Mouse (Mus musculus) limb, embryonic 12.5 days (tissue): ENCODE data around the gene Lrrc20. TPM values are rescaled to one million over a fixed set of nuclear protein-coding genes. Genes with fewer than 3 reads are reported as not detected.
A peak's percentile ranks its signal among the peaks of the same experiment; 100 is the strongest.
"Not testable (repeated sequence)": the region's sequence is repeated elsewhere in the genome, so short reads cannot be mapped to it uniquely, and the experiment has no call there.

ENCODE experiments used
- ATAC-seq: fragments of 200-750 bp; cut with Nextera tagmentation; 2 replicates; pipeline ENCODE4 v1.8.0; 2017; ENCODE audit warnings: low read depth, moderate TSS enrichment; ENCODE audit not compliant: insufficient number of reproducible peaks, insufficient read depth, low FRiP score, low TSS enrichment
- H3K27ac ChIP-seq: fragments of 300-500 bp; sonication (generic); 2 replicates; pipeline ENCODE4 v1.5.1; 2016; ENCODE audit warnings: mild to moderate bottlenecking, moderate library complexity
- H3K27me3 ChIP-seq: fragments of 300-500 bp; sonication (generic); 2 replicates; pipeline ENCODE4 v1.6.1; 2016; ENCODE audit warnings: mild to moderate bottlenecking, moderate library complexity
- H3K36me3 ChIP-seq: fragments of 300-500 bp; sonication (generic); 2 replicates; pipeline ENCODE4 v1.6.1; 2016; ENCODE audit warnings: mild to moderate bottlenecking, moderate library complexity
- H3K4me1 ChIP-seq: fragments of 300-500 bp; sonication (generic); replicated peaks from 2 replicates; pipeline ENCODE4 v1.6.1; 2016
- H3K4me2 ChIP-seq: fragments of 300-500 bp; sonication (generic); 2 replicates; pipeline ENCODE4 v1.6.1; 2016; ENCODE audit warnings: mild to moderate bottlenecking, moderate library complexity
- H3K4me3 ChIP-seq: fragments of 300-500 bp; sonication (generic); replicated peaks from 2 replicates; pipeline ENCODE4 v1.5.1; 2016; ENCODE audit warnings: mild to moderate bottlenecking
- H3K9ac ChIP-seq: fragments of 300-500 bp; sonication (generic); replicated peaks from 2 replicates; pipeline ENCODE4 v1.6.1; 2016; ENCODE audit warnings: mild to moderate bottlenecking, moderate library complexity
- H3K9me3 ChIP-seq: fragments of 300-500 bp; sonication (generic); 2 replicates; pipeline ENCODE4 v1.6.1; 2016; ENCODE audit warnings: mild to moderate bottlenecking, moderate library complexity
- WGBS: fragments of 180-500 bp; shearing (Covaris S2); methylation state at CpG from one replicate; pipeline ENCODE4 v1.1.7; 2016; 5-methylcytosine and 5-hydroxymethylcytosine counted together
- polyA plus RNA-seq: library from polyadenylated mRNA; unstranded; fragments of >200 nt; fragmentation: Nextera tagmentation; extraction: Ambion mirVana; gene quantifications from 2 replicates; pipeline ENCODE4 v1.2.1, GENCODE M21; 2016

Gene Lrrc20
- polyA plus RNA-seq, 1 experiment from 2014 or later: 11.6 TPM

DNA sequence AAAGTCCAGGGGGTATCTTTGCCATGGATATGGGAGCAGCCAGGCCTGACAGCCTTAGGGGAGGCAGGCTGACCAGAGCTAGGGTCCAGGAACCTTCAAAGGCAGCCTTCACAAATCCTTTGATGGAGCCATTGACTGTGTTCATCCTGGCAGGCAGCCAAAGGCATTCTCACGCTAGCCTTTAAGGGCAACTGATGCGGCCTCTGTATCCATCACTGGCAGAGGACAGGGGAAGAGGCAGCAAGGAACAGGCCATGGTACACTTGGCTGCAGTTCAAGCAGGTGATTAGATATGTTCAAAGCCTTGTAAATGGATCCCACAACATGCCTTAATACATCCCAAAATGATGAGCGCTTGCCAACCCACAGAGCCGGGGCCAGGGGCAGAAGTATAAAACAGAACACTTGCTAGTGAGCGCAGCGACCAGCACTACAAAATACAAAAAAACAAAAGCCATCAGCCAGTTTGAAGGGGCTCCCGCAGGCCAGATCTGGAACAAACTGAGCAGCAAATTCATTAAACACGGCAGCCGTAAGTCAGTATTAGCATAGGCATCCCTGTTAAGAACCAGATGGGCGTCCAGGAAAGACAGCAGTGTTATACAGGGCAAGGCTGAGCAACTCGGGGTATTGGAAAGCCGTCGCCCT, 100.6 kb downstream of the Lrrc20 start:
- Histone ChIP-seq H3K9ac (no peak overlapping the region), H3K4me3 (no peak overlapping the region), H3K27me3 (no peaks in the 10 kb centered on the region), H3K4me1 (0 out of 2 replicates have a peak, but pooled peaks cover 8% of the 10 kb centered on the region), H3K4me2 (no peak overlapping the region), H3K27ac (no peak overlapping the region), H3K9me3 (no peaks in the 10 kb centered on the region), H3K36me3 (peaks cover 14% of the 10 kb centered on the region)
- no peak for ATAC-seq
- 76% methylated on average over 13 of the region's 13 CpGs for WGBS

DNA sequence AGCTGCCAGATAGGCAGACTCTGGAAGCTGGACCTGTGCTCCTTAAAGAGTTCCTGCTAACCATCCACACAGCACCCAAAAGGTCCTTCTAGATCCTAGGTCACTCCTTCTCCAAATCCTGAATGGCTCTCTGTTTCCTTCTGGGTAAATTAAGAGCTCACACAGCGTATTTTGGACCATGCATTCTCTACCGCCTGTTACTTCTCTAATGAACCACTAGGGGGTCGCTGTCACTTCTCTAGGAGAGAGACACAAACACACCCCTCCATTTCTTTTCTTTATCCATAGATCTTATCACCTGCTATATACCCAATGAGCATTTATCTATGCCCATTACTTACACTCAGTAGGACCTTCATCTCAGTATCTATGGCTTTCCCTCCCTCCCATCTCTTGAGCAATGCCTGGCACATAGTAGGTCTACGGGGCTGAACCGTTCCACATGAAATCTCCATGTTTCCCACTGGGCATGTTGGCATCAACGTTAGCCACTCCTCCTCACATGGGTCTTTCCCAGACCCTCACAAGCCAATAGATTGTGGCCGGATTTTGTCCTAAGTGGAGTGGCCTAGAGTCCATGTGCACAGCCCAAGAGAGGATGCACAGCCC, 111.7 kb downstream of the Lrrc20 start:
- H3K4me2 ChIP-seq: no peak overlapping the region
- H3K9ac ChIP-seq: no peak overlapping the region
- H3K4me1 ChIP-seq: peaks cover 21% of the 10 kb centered on the region
- ATAC-seq: no peak
- no peak overlapping the region for H3K4me3 ChIP-seq
- H3K27me3 ChIP-seq: no peaks in the 10 kb centered on the region
- H3K36me3 ChIP-seq: no peaks in the 10 kb centered on the region
- H3K27ac ChIP-seq: no peak overlapping the region
- 86% methylated on average over 7 of the region's 7 CpGs for WGBS
- no peaks in the 10 kb centered on the region for H3K9me3 ChIP-seq

DNA sequence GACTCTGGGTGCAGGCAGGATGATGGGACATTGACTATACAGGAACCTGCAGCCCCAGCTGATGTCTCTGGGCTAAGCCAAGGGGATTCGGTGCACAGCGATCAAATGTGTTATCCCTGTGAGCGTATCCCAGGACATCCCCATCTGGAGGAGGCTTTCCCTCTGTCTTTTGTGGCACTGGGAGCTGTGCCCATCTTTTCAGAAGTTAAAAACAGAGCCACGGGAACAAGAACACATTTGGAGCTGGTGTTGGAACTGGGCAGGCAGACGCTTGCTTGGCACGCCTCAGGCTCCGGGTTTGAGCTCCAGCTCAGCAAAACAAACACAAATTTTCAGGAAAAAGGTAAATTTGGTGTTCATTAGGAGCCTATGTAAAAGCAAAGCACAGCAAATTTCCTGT, 122.4 kb downstream of the Lrrc20 start:
- 82% methylated on average over 7 of the region's 7 CpGs for WGBS
- Histone ChIP-seq H3K36me3 (no peaks in the 10 kb centered on the region), H3K4me3 (no peak overlapping the region), H3K4me1 (peaks cover 7% of the 10 kb centered on the region), H3K27me3 (peaks cover 59% of the 10 kb centered on the region), H3K9ac (no peak overlapping the region), H3K9me3 (no peaks in the 10 kb centered on the region), H3K27ac (0 out of 2 replicates have a peak overlapping the region, but pooled peaks have one; percentile 19), H3K4me2 (no peak overlapping the region)
- ATAC-seq: no peak

DNA sequence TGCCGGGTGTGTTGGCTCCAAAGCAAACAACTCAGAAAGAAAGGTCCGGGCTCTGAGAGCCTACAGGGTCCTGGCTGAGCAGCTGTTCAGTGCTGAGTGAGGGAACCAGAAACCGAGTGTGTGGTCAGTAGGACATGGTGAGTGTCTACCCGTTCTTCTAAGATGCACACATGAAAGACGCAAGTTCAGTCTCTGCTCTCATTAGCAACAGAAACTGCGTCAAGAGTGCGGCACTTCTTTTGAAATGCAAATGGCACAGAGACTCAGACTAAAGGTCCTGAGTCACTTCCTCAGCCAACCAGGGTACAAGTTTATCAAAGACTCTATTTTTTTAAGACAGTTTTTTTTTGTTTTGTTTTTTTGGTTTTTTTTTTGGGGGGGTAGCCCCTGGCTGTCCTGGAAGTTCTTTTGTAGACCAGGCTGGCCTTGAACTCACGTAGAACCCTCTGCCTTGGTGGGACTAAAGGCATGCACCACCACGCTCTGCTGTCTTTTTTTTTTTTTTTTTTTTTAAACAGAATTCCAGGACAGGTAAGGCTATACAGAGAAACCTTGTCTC, 124.0 kb downstream of the Lrrc20 start:
- H3K9me3 ChIP-seq: no peaks in the 10 kb centered on the region
- peaks cover 58% of the 10 kb centered on the region for H3K27me3 ChIP-seq
- 72% methylated on average over 9 of the region's 9 CpGs for WGBS
- H3K4me3 ChIP-seq: no peak overlapping the region
- H3K4me1 ChIP-seq: peaks cover 7% of the 10 kb centered on the region
- no peak overlapping the region for H3K9ac ChIP-seq
- H3K27ac ChIP-seq: no peak overlapping the region
- ATAC-seq: no peak
- no peak overlapping the region for H3K4me2 ChIP-seq
- H3K36me3 ChIP-seq: no peaks in the 10 kb centered on the region

DNA sequence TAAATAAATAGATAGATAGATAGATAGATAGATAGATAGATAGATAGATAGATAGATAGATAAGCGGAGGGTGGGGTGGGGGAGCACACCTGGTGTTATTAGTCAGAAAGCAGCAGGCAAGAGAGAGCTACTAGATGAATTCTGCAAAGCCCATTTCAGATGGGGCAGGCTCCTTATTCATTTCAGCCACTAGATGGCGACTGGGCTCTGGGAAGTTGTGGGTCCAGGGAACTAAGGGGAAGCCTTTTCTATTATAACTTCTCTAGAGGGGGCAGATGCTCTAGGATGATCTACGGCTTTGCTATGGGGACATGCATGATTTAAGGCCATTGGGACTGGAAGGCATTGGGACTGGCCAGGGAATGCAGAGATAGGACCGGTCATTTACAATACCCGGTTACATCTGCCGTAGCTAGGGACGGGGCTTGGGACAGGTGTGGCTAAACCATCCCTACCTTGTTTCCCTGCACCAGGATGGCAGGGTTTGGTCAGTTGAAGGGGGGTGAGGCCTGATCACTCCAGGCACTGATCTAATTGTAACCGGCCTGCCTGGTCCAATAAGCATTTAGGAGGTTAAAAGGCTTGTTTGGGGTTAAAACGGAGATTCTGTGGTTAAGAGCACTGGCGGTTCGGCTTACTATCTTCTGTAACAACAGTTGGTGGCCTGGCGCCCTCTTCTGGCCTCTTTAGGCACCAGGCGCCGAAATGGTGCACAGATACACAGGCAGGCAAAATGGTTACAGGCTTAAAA, 126.9 kb downstream of the Lrrc20 start:
- Histone ChIP-seq H3K9ac (no peak overlapping the region), H3K4me1 (peaks cover under 1% of the 10 kb centered on the region; the same call in 1 of the 2 replicates), H3K4me3 (no peak overlapping the region), H3K9me3 (no peaks in the 10 kb centered on the region), H3K4me2 (peak overlapping the region; percentile 32), H3K27me3 (peaks cover 36% of the 10 kb centered on the region), H3K27ac (no peak overlapping the region), H3K36me3 (no peaks in the 10 kb centered on the region)
- WGBS: 14% methylated on average over 14 of the region's 14 CpGs
- ATAC-seq: no peak

DNA sequence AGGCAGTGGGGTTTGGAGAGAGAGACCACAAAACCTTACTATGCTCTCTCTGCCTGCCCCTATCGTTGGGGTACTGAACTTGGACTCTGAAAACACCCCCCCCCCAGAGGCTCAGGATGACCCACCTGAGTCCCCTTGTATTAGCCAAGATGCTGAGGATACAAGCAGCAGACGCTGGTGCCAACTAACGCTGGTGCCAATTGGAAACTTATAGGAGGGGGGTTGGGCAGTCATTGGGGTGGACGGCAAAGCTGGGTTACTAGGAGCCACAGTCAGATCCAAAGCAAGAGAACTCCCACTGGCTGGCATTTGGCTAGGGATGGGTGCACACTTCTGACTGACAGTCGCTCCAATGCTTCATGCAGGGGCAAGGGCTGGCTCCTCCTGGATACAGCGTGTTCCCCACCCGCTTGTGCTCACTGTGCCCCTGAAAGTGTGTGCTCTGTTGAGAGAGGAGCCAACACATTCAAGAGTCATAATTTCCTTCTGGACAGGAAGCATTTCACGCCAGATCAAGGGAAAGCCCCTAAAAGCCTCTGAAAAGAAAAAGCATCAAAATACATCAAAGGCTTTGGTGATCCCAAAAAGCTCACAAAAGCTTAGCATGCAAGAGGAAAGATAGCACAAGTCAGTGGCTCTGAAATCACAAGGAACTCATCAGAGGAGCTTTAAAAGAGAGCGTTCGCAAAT, 128.9 kb downstream of the Lrrc20 start:
- no peaks in the 10 kb centered on the region for H3K9me3 ChIP-seq
- H3K27ac ChIP-seq: no peak overlapping the region
- no peak for ATAC-seq
- WGBS: 70% methylated on average over 10 of the region's 10 CpGs
- no peak overlapping the region for H3K4me3 ChIP-seq
- H3K4me1 ChIP-seq: peaks cover 5% of the 10 kb centered on the region; the same call in 1 of the 2 replicates
- H3K4me2 ChIP-seq: no peak overlapping the region
- H3K27me3 ChIP-seq: peaks cover 25% of the 10 kb centered on the region; the same call in 1 of the 2 replicates
- H3K36me3 ChIP-seq: no peaks in the 10 kb centered on the region
- no peak overlapping the region for H3K9ac ChIP-seq

DNA sequence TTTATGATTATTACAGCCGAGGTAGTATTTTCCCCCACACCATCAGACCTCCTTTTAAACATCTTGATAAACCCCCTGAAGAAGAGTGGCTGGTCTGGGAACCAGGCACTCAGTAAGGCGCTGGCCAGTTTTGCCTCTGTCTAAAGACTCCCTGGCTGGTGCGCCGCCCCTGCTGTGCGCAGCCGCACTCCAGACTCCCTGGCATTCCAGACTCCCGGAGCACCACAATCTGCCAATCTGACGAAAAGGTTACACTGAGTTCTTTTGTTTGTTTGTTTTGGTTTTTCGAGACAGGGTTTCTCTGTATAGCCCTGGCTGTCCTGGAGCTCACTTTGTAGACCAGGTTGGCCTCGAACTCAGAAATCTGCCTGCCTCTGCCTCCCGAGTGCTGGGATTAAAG, 129.8 kb downstream of the Lrrc20 start:
- H3K9ac ChIP-seq, H3K36me3 ChIP-seq, H3K27ac ChIP-seq, H3K4me3 ChIP-seq, ATAC-seq, H3K4me1 ChIP-seq, H3K4me2 ChIP-seq, H3K9me3 ChIP-seq: not testable (repeated sequence)
- WGBS: 77% methylated on average over 11 of the region's 11 CpGs
- H3K27me3 ChIP-seq: peaks cover 25% of the 10 kb centered on the region; the same call in 1 of the 2 replicates

DNA sequence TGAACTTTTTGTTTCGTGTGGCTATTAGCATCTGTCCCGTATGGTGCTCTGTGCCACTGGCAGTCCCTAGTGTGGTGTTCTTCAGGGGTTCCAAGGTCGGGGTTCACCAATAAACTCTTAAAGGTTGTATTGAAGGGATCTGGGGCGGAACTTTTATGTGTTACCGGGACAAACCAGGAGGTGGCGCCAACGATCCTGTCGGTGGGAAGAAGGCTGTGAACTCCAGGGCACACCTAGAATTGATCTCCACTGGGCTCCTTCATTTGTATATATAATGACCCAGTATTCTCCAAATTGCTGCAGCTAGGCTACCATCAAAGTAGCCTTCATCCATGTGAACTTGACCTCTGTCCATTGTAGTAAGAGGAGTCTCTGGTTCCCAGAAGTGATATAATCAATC, 130.2 kb downstream of the Lrrc20 start:
- ATAC-seq: no peak

DNA sequence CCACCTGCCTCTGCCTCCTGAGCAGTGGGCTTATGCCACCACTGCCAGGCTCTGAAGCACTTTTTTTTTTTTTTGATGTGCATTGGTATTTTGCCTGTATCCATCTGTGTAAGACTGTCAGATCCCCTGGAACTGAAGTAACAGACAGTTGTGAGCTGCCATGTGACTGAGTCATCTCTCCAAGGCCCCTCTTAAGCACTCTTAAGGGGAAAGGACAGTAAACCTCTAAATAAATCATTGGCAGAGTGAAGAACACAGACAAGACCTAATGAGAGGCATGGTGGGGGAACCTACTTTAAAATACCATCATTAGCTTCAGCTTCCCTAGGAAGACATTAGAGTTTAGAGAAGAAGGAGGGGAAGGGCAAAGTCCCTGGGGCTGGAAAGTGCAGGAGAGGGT, 132.6 kb downstream of the Lrrc20 start:
- H3K27ac ChIP-seq: no peak overlapping the region
- H3K36me3 ChIP-seq: no peaks in the 10 kb centered on the region
- no peak for ATAC-seq
- no peak overlapping the region for H3K9ac ChIP-seq
- 0 out of 2 replicates have a peak, but pooled peaks cover 4% of the 10 kb centered on the region for H3K9me3 ChIP-seq
- no peak overlapping the region for H3K4me2 ChIP-seq
- H3K4me1 ChIP-seq: peaks cover 10% of the 10 kb centered on the region
- H3K4me3 ChIP-seq: no peak overlapping the region
- peaks cover 18% of the 10 kb centered on the region; the same call in 1 of the 2 replicates for H3K27me3 ChIP-seq

More for the DNA sequence above, 130.2 kb downstream of the Lrrc20 start:
- no peak overlapping the region for H3K4me3 ChIP-seq
- H3K27me3 ChIP-seq: peaks cover 25% of the 10 kb centered on the region; the same call in 1 of the 2 replicates
- H3K27ac ChIP-seq: no peak overlapping the region
- no peaks in the 10 kb centered on the region for H3K36me3 ChIP-seq
- no peak overlapping the region for H3K4me2 ChIP-seq
- H3K9me3 ChIP-seq: no peaks in the 10 kb centered on the region
- 14% methylated on average over 8 of the region's 8 CpGs for WGBS
- peaks cover 9% of the 10 kb centered on the region for H3K4me1 ChIP-seq
- H3K9ac ChIP-seq: no peak overlapping the region

DNA sequence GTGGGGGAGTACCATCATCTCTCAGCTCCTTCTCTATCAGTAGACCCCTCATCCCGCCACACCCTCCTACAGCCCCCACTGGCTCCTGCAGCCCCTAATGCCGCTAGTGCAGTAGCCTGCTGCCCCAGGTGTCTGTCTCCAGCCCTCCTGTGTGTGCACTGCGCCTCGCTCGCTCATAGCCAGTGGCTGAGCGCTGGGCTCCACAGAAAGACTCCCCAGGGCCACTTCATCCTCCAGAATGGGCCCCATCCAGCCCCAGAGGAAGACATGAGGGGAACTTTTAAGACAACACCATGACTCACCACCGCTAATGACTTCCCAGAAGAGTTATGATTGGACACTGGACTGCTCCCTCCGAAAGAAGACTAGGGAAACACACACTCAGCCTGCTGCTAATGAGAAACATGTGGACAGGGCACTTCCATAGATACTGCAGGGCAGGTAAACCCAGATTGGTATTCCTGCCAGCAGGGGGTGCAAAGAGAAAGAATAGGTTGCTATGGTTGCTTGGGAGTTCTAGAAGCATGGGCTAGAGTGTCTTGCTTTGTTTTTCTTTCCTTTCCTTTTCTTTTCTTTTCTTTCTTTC, 135.1 kb downstream of the Lrrc20 start:
- peak; percentile 58 for ATAC-seq
- H3K4me3 ChIP-seq: no peak overlapping the region
- 41% methylated on average over 8 of the region's 8 CpGs for WGBS

More for the DNA sequence above, 135.1 kb downstream of the Lrrc20 start:
- peak overlapping the region; percentile 24 for H3K4me2 ChIP-seq
- H3K9me3 ChIP-seq: 0 out of 2 replicates have a peak, but pooled peaks cover 4% of the 10 kb centered on the region
- H3K9ac ChIP-seq: no peak overlapping the region
- H3K27ac ChIP-seq: peak overlapping the region; percentile 41; the same call in 1 of the 2 replicates
- H3K27me3 ChIP-seq: no peaks in the 10 kb centered on the region
- H3K4me1 ChIP-seq: peaks cover 10% of the 10 kb centered on the region
- no peaks in the 10 kb centered on the region for H3K36me3 ChIP-seq
